Mouse (Mus musculus) left cerebral cortex, adult 2 months (tissue): ENCODE results near the gene Exo5. TPM values are rescaled to one million over a fixed set of nuclear protein-coding genes. Genes with fewer than 3 reads are reported as not detected.
A peak's percentile ranks its signal among the peaks of the same experiment; 100 is the strongest.

Source experiments
- DNase-seq, 2 experiments: peaks; one replicate each; pipeline ENCODE4 v3.0.0; 2021 to 2022; ENCODE audit warnings: low spot score in 2 of 2, mixed read lengths in 1 of 2; ENCODE audit errors: extremely low spot score in 1 of 2
- H3K27ac ChIP-seq: fragments of 200-600 bp; 2 replicates; pipeline ENCODE4 v1.8.1; 2022
- H3K4me3 ChIP-seq: fragments of 200-600 bp; 2 replicates; pipeline ENCODE4 v1.8.1; 2022
- CTCF ChIP-seq: fragments of 200-600 bp; IDR thresholded peaks from 2 replicates; pipeline ENCODE4 v1.8.1; 2022; ENCODE audit warnings: antibody characterized with exemption, mild to moderate bottlenecking, moderate library complexity
- intact Hi-C: fragments of 180-260 bp; cut with DNase I; formaldehyde crosslinking; loops from one replicate; pipeline ENCODE4 v1.15.1; 2025
- total RNA-seq, 2 experiments: library from RNA; stranded (reverse); gene quantifications; 2 replicates each; pipeline ENCODE4 v1.2.3; 2021

The Exo5 gene
- total RNA-seq, 2 experiments from 2014 or later, result 11.5 to 14.7 TPM

DNA sequence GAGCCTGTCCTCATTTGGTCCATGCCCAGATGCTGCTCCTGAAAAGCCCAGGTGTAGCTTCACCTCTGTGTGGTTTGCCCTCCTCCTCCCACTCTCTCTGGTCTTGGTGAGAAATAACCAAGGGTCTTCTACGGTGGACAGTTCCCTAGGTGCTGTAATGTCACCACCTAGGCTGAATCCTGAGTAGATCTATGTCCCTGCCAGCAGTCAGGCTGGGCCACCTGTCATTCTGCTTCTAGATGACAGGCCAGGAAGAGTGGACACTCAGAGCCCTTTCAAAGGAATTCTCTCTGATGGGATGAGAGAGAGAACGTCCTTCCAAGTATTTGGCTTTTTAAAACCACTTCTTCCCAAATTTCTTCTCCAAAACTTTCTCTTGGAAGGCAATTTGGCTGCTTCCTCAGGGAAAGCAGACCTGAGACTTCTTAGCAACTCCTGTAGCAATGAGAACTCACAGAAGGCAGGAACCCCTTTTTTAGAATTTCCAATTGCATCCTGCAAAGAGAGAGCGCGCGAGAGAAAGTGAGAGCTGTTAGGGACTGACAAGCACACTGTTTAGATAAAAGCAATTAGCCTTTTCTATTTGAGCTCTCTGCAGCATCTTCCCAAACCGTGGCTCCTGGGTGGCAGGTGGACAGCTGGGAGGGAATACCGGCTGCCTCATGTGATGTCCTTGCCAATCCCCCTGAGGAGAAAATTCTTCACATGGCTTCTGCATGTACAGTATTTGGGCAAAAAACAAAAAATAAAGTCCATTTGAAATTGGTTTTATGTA is 28.8 kb downstream of the Exo5 start:
- no peak for TF ChIP-seq CTCF
- H3K4me3 ChIP-seq, result no peak overlapping the region
- peak overlapping the region; percentile 4; the same call in 1 of the 2 replicates for H3K27ac ChIP-seq
- DNase-seq, result no peak
- intact Hi-C loops, result no loop called here

- Histone ChIP-seq H3K27ac (peak overlapping the region; percentile 4), H3K4me3 (no peak overlapping the region)
- no peak for TF ChIP-seq CTCF
- intact Hi-C loops, result no loop called here
- no peak for DNase-seq
These were observed 29.6 kb downstream of the Exo5 start for GRCm38 (mm10) chr4:120895226-120895625.

- intact Hi-C loops, result no loop called here
- DNase-seq, result no peak
- no peak; the same call in 1 of the 2 replicates for TF ChIP-seq CTCF
- peak overlapping the region; percentile 77; the same call in 1 of the 2 replicates for H3K27ac ChIP-seq
- H3K4me3 ChIP-seq, result no peak overlapping the region
These were observed 30.2 kb downstream of the Exo5 start for GRCm38 (mm10) chr4:120894584-120894983.

GRCm38 (mm10) chr4:120893656-120894401 is 31.0 kb downstream of the Exo5 start:
- Histone ChIP-seq H3K27ac (peak overlapping the region; percentile 77), H3K4me3 (no peak overlapping the region)
- no peak for DNase-seq
- intact Hi-C loops, result no loop called here
- TF ChIP-seq CTCF, result no peak

DNA sequence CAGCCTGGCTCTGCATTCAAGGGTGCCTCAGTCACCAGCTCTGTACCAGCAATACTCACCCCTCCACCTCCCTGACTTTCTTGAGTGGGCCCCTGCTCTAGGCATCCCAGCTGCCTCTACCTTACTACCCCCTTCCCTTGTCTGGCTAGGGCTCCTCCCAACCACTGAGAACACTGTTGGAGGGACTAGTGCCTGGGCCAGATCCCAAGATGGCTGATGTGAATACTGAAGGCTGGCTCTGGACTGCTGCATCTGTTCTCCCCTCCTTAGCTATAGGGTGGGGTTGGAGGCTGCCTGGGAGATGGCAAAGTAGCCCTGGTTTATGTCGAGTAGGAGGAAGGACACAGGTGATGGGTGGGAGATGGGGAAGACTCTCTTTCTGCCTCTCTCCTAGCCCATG is 32.3 kb downstream of the Exo5 start:
- intact Hi-C loops, result no loop called here
- no peak overlapping the region for H3K4me3 ChIP-seq
- no peak for DNase-seq
- H3K27ac ChIP-seq, result peak overlapping the region; percentile 77
- no peak for TF ChIP-seq CTCF

DNA sequence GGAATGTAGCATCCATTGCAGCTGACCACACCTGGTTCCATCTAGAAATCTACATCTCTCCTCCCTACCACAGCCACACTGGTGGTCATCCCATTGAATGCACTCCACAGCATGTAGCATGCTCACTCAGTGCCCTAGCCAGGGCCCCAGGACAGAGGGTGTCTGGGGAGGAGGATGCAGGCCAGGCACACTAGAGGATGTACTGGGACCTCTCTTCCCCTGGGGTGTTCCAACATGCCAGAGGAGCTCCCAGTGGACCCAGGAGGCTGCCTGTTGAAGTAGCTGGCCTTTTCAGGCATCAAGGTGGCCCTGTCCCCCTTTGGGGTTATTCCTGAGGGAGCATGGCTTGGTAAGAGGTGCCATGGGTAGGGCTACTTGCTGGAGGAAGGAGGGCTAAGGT is 32.9 kb downstream of the Exo5 start:
- no peak for TF ChIP-seq CTCF
- Histone ChIP-seq H3K4me3 (no peak overlapping the region), H3K27ac (peak overlapping the region; percentile 77)
- no peak for DNase-seq
- intact Hi-C loops, result no loop called here

GRCm38 (mm10) chr4:120890754-120891440 is 33.9 kb downstream of the Exo5 start:
- no peak for TF ChIP-seq CTCF
- intact Hi-C loops, result no loop called here
- H3K4me3 ChIP-seq, result no peak overlapping the region
- no peak overlapping the region for H3K27ac ChIP-seq
- no peak for DNase-seq

- H3K4me3 ChIP-seq, result no peak overlapping the region
- intact Hi-C loops, result no loop called here
- TF ChIP-seq CTCF, result no peak
- no peak overlapping the region for H3K27ac ChIP-seq
- no peak for DNase-seq
These were observed 35.9 kb downstream of the Exo5 start for GRCm38 (mm10) chr4:120888884-120889283.

DNA sequence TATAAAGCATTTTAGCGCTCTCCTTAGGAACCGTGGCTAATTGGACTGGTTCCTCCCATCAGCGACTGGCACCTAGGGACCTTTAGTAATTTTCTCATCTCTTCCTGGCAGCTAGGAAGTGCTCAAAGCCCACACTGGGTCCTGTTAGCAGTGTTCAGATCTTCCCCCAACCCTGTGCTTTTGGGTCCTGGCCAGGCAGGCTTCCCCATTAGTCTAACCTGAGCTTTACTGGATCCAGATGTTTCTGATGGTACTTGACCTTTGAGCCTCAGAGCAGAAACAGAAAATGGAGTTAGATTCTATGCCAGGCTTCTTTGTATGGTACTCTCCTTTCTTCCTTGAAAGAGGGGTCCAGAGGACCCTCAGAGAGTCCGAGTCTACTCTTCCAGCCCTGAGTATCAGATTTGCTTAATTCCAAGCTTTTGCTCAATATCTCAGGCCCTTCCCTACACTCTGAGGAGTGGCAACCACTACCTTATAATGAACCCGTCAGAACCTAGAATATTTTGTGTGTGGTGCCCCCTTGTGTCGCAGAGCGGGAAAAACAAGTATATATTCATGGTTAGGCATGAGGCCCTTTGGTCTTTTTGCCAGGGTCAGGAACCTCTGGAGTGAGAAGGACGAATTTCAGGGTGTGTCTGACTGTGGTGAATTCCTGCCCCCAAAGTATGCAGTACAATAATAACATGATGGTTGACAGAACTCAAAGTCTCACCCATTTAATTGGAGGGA is 37.3 kb downstream of the Exo5 start:
- TF ChIP-seq CTCF, result peak; percentile 72
- peak; percentile 56 to 65 for DNase-seq
- H3K27ac ChIP-seq, result no peak overlapping the region

DNA sequence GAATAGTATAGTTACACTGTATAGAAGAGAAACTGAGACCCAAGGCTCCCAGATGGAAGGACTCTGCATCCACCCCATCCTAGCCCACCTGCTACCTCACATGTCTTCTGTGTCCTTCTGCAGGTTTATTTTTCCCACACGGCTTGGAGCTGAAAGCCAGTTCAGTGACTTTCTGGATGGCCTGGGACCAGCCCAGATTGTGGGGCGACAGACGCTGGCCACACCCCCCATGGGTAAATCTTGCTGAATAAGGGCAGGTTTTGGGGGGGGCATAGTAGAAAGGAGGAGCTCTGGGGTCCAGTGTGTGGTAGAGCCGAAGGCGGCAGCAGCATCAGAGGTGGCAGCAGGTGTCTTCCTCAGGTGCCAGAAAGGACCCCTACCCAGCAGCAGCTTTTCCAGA is 38.0 kb downstream of the Exo5 start:
- no peak overlapping the region for H3K27ac ChIP-seq
- no peak for DNase-seq
- no peak overlapping the region for H3K4me3 ChIP-seq
- intact Hi-C loops, result loop anchor here (1.0 kb wide), 1 partner anchor 36 kb away; no protein-coding TSS in a partner anchor
- no peak for TF ChIP-seq CTCF

More for the DNA sequence above, 37.3 kb downstream of the Exo5 start:
- intact Hi-C loops, result loop anchor here (1.0 kb wide), 1 partner anchor 36 kb away; no protein-coding TSS in a partner anchor
- H3K4me3 ChIP-seq, result no peak overlapping the region

- DNase-seq, result no peak
- H3K4me3 ChIP-seq, result no peak overlapping the region
- intact Hi-C loops, result no loop called here
- no peak for TF ChIP-seq CTCF
- H3K27ac ChIP-seq, result no peak overlapping the region
These were observed 38.7 kb downstream of the Exo5 start for GRCm38 (mm10) chr4:120886131-120886530.
